Mouse (Mus musculus) myocyte (in vitro differentiated cells): ENCODE results near the gene Mras. TPM values are rescaled to one million over a fixed set of nuclear protein-coding genes. Genes with fewer than 3 reads are reported as not detected.

Experiments used
- H3K27me3 ChIP-seq: one replicate; pipeline ENCODE4 v1.6.1; 2011; ENCODE audit not compliant: control insufficient read depth, insufficient read depth, insufficient read length
- H3K36me3 ChIP-seq: one replicate; pipeline ENCODE4 v1.6.1; 2011; ENCODE audit not compliant: control insufficient read depth, insufficient read depth
- H3K4me2 ChIP-seq: one replicate; pipeline ENCODE4 v1.6.1; 2011; ENCODE audit warnings: low read depth, control low read depth
- H3K4me3 ChIP-seq: one replicate; pipeline ENCODE4 v1.5.1; 2011; ENCODE audit warnings: mild to moderate bottlenecking, control low read depth, moderate library complexity
- H3K79me2 ChIP-seq: one replicate; pipeline ENCODE4 v1.6.1; 2011; ENCODE audit not compliant: control insufficient read depth, insufficient read depth
- H3ac ChIP-seq: one replicate; pipeline ENCODE4 v1.6.1; 2011; ENCODE audit not compliant: control insufficient read depth, insufficient read length
- CEBPB ChIP-seq: IDR thresholded peaks from 2 replicates; pipeline ENCODE4 v1.6.1; 2011; ENCODE audit warnings: mild to moderate bottlenecking, moderate library complexity; ENCODE audit not compliant: poor library complexity, insufficient read depth, severe bottlenecking
- E2F4 ChIP-seq: IDR thresholded peaks from one replicate; pipeline ENCODE4 v1.6.1; 2011; ENCODE audit warnings: mild to moderate bottlenecking, control low read depth, moderate library complexity; ENCODE audit not compliant: insufficient read depth
- MAX ChIP-seq: IDR thresholded peaks from one replicate; pipeline ENCODE4 v1.6.1; 2011; ENCODE audit warnings: low read depth, mild to moderate bottlenecking, control low read depth
- MYOD1 ChIP-seq, 3 experiments: IDR thresholded peaks; one replicate each; pipeline ENCODE4 v1.6.1; 2011; ENCODE audit warnings: control low read depth in 2 of 3, low read depth in 2 of 3, mild to moderate bottlenecking in 2 of 3, moderate library complexity in 1 of 3; ENCODE audit not compliant: insufficient read length in 2 of 3, control insufficient read depth in 1 of 3
- MYOG ChIP-seq, 3 experiments: IDR thresholded peaks; one replicate each; pipeline ENCODE4 v1.6.1; 2011; ENCODE audit warnings: control low read depth in 2 of 3, low read depth in 2 of 3, mild to moderate bottlenecking in 2 of 3; ENCODE audit not compliant: insufficient read length in 2 of 3, control insufficient read depth in 1 of 3, insufficient read depth in 1 of 3
- POLR2A ChIP-seq: IDR thresholded peaks from one replicate; pipeline ENCODE4 v1.6.1; 2011; ENCODE audit warnings: low read depth, mild to moderate bottlenecking, control low read depth, moderate library complexity; ENCODE audit not compliant: insufficient read length
- POLR2AphosphoS2 ChIP-seq: IDR thresholded peaks from one replicate; pipeline ENCODE4 v1.6.1; 2011; ENCODE audit warnings: low read depth, control low read depth; ENCODE audit not compliant: insufficient read length
- REST ChIP-seq: IDR thresholded peaks from one replicate; pipeline ENCODE4 v1.6.1; 2011; ENCODE audit warnings: mild to moderate bottlenecking, control low read depth, moderate library complexity; ENCODE audit not compliant: insufficient read depth, insufficient read length
- SRF ChIP-seq: IDR thresholded peaks from one replicate; pipeline ENCODE4 v1.6.1; 2011; ENCODE audit warnings: low read depth; ENCODE audit not compliant: control insufficient read depth, insufficient read length
- TCF12 ChIP-seq: IDR thresholded peaks from one replicate; pipeline ENCODE4 v1.6.1; 2011; ENCODE audit warnings: mild to moderate bottlenecking, control low read depth; ENCODE audit not compliant: poor library complexity, insufficient read depth, severe bottlenecking
- TCF3 ChIP-seq: IDR thresholded peaks from one replicate; pipeline ENCODE4 v1.6.1; 2011; ENCODE audit warnings: low read depth, control low read depth; ENCODE audit not compliant: insufficient read length
- USF1 ChIP-seq: IDR thresholded peaks from one replicate; pipeline ENCODE4 v1.6.1; 2011; ENCODE audit warnings: low read depth, mild to moderate bottlenecking, control low read depth, moderate library complexity
- polyA plus RNA-seq: library from polyadenylated mRNA; unstranded; fragments of >200 nt; fragmentation: generic; extraction: Trizol; gene quantifications from one replicate; pipeline ENCODE4 v1.2.1, GENCODE M21; 2012; ENCODE audit warnings: missing spikeins

Gene Mras
- polyA plus RNA-seq, 1 experiment, result 18.8 TPM

DNA sequence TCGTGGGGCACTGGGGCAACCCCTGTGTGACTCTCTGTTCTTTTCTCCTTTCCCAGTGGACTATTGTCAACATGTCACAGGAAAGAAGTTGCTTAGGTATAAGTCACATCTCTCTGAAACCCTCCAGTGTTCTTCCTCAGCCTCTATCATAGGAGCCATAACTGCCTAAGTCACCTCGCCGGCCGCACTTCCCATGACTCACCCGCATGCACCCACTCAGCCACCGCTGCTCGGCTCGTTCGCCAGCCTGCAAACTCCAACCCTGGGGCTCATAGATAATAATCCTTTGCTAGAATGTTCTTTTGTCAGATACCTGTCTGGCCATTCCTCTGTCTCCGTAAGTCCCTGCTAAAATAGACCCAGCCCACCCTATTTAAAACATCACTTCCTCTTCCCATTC, 45.6 kb downstream of the Mras start:
- Histone ChIP-seq H3K27me3 (no peaks in the 10 kb centered on the region), H3K4me2 (no peak overlapping the region), H3ac (no peak overlapping the region), H3K36me3 (peaks cover 3% of the 10 kb centered on the region), H3K79me2 (no peaks in the 10 kb centered on the region), H3K4me3 (no peak overlapping the region)
- TF ChIP-seq MYOG (IDR thresholded peaks at IDR 0.05; ENCODE audit: control insufficient read depth in 1 of 3, insufficient read depth in 1 of 3, insufficient read length in 2 of 3, low read depth in 2 of 3), result no peak
- TF ChIP-seq REST, result no peak
- TF ChIP-seq TCF3, result no peak
- TF ChIP-seq MAX, result no peak
- no peak for TF ChIP-seq CEBPB
- TF ChIP-seq USF1, result no peak
- no peak for TF ChIP-seq MYOD1 (IDR thresholded peaks at IDR 0.05; ENCODE audit: control insufficient read depth in 1 of 3, insufficient read length in 2 of 3, low read depth in 2 of 3)
- no peak for TF ChIP-seq POLR2AphosphoS2
- TF ChIP-seq POLR2A, result no peak
- TF ChIP-seq E2F4, result no peak
- TF ChIP-seq TCF12, result no peak
- no peak for TF ChIP-seq SRF

DNA sequence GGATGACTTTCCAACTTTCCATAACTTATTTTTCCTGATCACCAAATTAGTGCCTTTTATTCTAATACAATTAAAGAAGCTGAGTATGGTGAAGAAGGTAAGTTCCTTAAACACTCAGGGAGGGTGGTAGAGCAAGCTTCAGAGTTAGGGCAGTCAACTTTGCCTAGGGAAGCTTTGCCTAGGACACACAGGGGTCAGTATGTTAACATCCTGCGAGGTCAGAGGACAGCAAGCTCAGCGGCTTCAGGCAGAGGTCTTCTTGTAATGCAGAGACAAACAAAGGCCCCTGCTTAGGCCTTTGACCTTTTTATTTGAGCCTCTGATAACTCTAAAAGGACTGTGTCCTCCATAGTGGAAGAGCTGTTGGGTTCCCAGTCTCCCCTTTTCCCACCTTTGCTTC, 46.5 kb downstream of the Mras start:
- no peak overlapping the region for H3K4me3 ChIP-seq
- no peak overlapping the region for H3ac ChIP-seq
- no peaks in the 10 kb centered on the region for H3K27me3 ChIP-seq
- TF ChIP-seq TCF12 (no peak), CEBPB (no peak), POLR2AphosphoS2 (no peak), TCF3 (no peak)
- H3K79me2 ChIP-seq, result no peaks in the 10 kb centered on the region
- H3K4me2 ChIP-seq, result no peak overlapping the region
- peaks cover 3% of the 10 kb centered on the region for H3K36me3 ChIP-seq

DNA sequence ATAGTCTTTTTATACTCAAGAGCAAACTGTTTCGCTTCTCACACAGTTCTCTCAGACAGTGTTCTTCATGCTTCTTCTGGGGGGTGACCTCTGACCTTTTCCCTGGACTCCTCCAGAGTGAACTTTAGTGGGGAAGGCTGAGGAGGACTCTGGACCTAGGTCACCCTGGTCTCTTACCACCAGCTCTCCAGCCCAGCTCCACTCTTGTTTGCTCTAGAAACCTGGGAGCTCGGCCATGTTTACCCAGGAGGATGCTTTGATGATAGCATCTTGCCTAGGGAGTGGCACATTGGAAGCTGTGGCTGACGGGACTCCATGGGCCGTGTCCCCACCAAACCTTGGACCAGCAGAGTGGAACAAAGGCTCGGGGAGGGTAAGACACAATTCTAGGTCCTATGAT, 47.0 kb downstream of the Mras start:
- Histone ChIP-seq H3K79me2 (no peaks in the 10 kb centered on the region), H3K4me2 (no peak overlapping the region), H3K36me3 (peaks cover 3% of the 10 kb centered on the region), H3K27me3 (no peaks in the 10 kb centered on the region), H3K4me3 (no peak overlapping the region), H3ac (no peak overlapping the region)
- TF ChIP-seq E2F4 (no peak), USF1 (no peak), CEBPB (no peak), REST (no peak), MAX (no peak), TCF3 (no peak), SRF (no peak), TCF12 (no peak), POLR2A (no peak), POLR2AphosphoS2 (no peak), MYOD1 (IDR thresholded peaks at IDR 0.05; ENCODE audit: control insufficient read depth in 1 of 3, insufficient read length in 2 of 3, low read depth in 2 of 3) (no peak), MYOG (IDR thresholded peaks at IDR 0.05; ENCODE audit: control insufficient read depth in 1 of 3, insufficient read depth in 1 of 3, insufficient read length in 2 of 3, low read depth in 2 of 3) (no peak)

DNA sequence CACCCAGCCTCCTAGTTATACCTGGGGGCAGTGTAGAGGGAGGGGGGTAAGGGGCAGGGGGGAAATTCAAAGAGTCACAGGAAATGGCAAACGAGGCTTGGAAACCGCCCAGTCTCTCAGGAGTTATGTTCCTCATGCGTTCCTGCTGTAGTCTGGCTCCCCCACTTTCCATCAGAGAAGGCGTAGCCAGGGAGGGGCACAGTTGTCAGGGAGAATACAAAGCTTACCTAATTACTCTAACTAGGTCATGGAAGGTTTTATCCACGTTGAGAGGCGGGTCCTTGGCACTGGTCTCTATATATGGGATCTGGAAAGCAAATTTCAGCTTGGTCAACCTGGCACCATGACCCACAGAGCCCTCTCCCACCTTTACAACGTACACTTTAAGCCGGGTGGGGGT, 47.7 kb downstream of the Mras start:
- TF ChIP-seq MYOD1 (IDR thresholded peaks at IDR 0.05; ENCODE audit: control insufficient read depth in 1 of 3, insufficient read length in 2 of 3, low read depth in 2 of 3), result no peak
- no peak for TF ChIP-seq REST
- no peak for TF ChIP-seq USF1
- no peak for TF ChIP-seq POLR2AphosphoS2
- TF ChIP-seq E2F4, result no peak
- TF ChIP-seq MAX, result no peak
- no peak for TF ChIP-seq TCF3
- TF ChIP-seq MYOG (IDR thresholded peaks at IDR 0.05; ENCODE audit: control insufficient read depth in 1 of 3, insufficient read depth in 1 of 3, insufficient read length in 2 of 3, low read depth in 2 of 3), result no peak
- TF ChIP-seq CEBPB, result no peak
- Histone ChIP-seq H3K79me2 (no peaks in the 10 kb centered on the region), H3K4me2 (no peak overlapping the region), H3K27me3 (no peaks in the 10 kb centered on the region), H3K36me3 (peaks cover 3% of the 10 kb centered on the region), H3K4me3 (no peak overlapping the region), H3ac (no peak overlapping the region)

DNA sequence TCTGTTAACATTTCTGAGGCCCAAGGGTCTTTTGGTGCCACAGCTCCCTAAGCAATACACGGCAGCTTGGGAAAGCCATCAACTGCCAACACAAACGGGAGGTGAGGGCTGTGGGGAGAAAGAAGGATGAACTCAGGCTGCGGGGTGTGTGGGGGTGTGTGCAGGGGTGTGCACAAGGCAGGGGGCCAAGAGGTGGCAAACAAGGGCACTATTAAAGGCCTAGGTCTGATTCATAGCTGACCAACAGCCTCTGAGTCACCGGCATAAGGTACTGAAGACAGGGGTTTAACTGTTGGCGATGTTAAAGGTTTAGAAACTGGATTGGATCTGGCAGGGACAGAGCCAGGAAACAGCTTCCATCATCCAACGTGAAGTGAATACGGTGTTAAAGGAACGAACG, 48.3 kb downstream of the Mras start:
- Histone ChIP-seq H3K79me2 (no peaks in the 10 kb centered on the region), H3K4me2 (peak overlapping the region; percentile 51), H3K27me3 (no peaks in the 10 kb centered on the region), H3ac (no peak overlapping the region), H3K36me3 (peaks cover 3% of the 10 kb centered on the region), H3K4me3 (no peak overlapping the region)
- no peak for TF ChIP-seq POLR2AphosphoS2

DNA sequence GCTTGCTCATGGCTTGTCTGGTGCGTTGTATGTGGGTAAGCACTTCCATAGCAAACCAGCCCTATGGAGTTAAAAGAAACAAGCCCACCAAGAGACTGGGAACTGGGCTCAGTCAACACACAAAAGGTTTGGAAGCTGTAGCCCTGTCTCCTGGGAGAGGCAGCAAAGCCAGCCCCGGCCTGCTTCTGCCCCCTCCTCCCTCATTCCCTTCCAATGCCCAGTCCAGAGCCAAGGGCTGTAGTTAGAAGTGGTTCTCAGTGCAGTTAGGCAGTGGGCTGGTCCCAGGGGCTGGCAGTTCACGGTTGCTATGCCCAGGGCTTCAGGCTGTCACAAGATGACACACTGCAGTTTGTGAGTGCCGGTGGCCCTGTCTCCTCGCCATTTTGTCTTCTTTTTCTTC, 49.1 kb downstream of the Mras start:
- TF ChIP-seq REST, result no peak
- H3K4me3 ChIP-seq, result no peak overlapping the region
- H3K27me3 ChIP-seq, result no peaks in the 10 kb centered on the region
- no peak overlapping the region for H3ac ChIP-seq
- H3K79me2 ChIP-seq, result no peaks in the 10 kb centered on the region
- H3K4me2 ChIP-seq, result no peak overlapping the region
- H3K36me3 ChIP-seq, result peaks cover 3% of the 10 kb centered on the region
